Comparison of ENCODE assay signal across 9 mouse cellular contexts in genomic region chr17:48002486-48002885, GRCm38 (mm10). TPM values are rescaled to one million over a fixed set of nuclear protein-coding genes. Genes with fewer than 3 reads are reported as not detected.
DNase-seq lines count a peak whose midpoint lies in the region; ATAC-seq lines count a peak whose summit lies in the region.
"Had no signal": no experiment of that assay in that cellular context is flagged by ENCODE, and none has a peak within 500 bp of the region (broad histone marks: within the 10 kb centered on the region; RNA-seq: fewer than 3 reads in every experiment).

No protein-coding gene starts in this region.

- H3K4me1 ChIP-seq in heart, embryonic 10.5 days, result peaks cover 77% of the 10 kb centered on the region
- H3K4me1 ChIP-seq in forebrain, embryonic 11.5 days (replicated peaks; ENCODE audit: control insufficient read depth, insufficient read depth, low read length), result peaks cover 6% of the 10 kb centered on the region; the same call in 1 of the 2 replicates
- peaks cover 37% of the 10 kb centered on the region for H3K4me1 ChIP-seq in kidney, embryonic 14.5 days (ENCODE audit: control insufficient read depth, insufficient read depth, low read length)
- peaks cover 7% of the 10 kb centered on the region; the same call in 1 of the 2 replicates for H3K4me1 ChIP-seq in midbrain, embryonic 14.5 days (ENCODE audit: control insufficient read depth, insufficient read depth, low read length)

- 63% methylated on average over 4 of the region's 4 CpGs for WGBS in heart, embryonic 10.5 days
- 64% methylated on average over 4 of the region's 4 CpGs for WGBS in forebrain, embryonic 11.5 days
- WGBS in kidney, embryonic 14.5 days, result 60% methylated on average over 4 of the region's 4 CpGs
- 72% methylated on average over 4 of the region's 4 CpGs for WGBS in midbrain, embryonic 14.5 days

- no peaks in the 10 kb centered on the region for H3K27me3 ChIP-seq in heart, embryonic 10.5 days (ENCODE audit: insufficient read depth, poor library complexity, severe bottlenecking)
- 0 out of 2 replicates have a peak, but pooled peaks cover 3% of the 10 kb centered on the region for H3K27me3 ChIP-seq in forebrain, embryonic 11.5 days (ENCODE audit: control insufficient read depth, insufficient read depth, low read length)
- 0 out of 2 replicates have a peak, but pooled peaks cover 2% of the 10 kb centered on the region for H3K27me3 ChIP-seq in kidney, embryonic 14.5 days (ENCODE audit: control insufficient read depth, insufficient read depth, low read length)
- no peaks in the 10 kb centered on the region for H3K27me3 ChIP-seq in midbrain, embryonic 14.5 days (ENCODE audit: control insufficient read depth, insufficient read depth, low read length)

- intact Hi-C loops in left cerebral cortex, postnatal 14 days (cut with DNase I), result no loop called here

- H3K27ac ChIP-seq in heart, embryonic 10.5 days, result peak overlapping the region; percentile 92
- H3K27ac ChIP-seq in forebrain, embryonic 11.5 days (ENCODE audit: low read depth, low read length), result no peak overlapping the region; the same call in 1 of the 2 replicates
- peak overlapping the region; percentile 61; the same call in 1 of the 2 replicates for H3K27ac ChIP-seq in kidney, embryonic 14.5 days (ENCODE audit: low read depth, low read length)
- H3K27ac ChIP-seq in midbrain, embryonic 14.5 days (replicated peaks; ENCODE audit: low read depth, low read length), result peak overlapping the region; percentile 75

- H3K4me3 ChIP-seq in heart, embryonic 10.5 days, result peak overlapping the region; percentile 53
- H3K4me3 ChIP-seq in forebrain, embryonic 11.5 days (ENCODE audit: low read depth, low read length), result no peak overlapping the region
- peak overlapping the region; percentile 28; the same call in 1 of the 2 replicates for H3K4me3 ChIP-seq in kidney, embryonic 14.5 days (ENCODE audit: low read length)
- peak overlapping the region; percentile 32 for H3K4me3 ChIP-seq in midbrain, embryonic 14.5 days (replicated peaks; ENCODE audit: low read depth, low read length)

- no peaks in the 10 kb centered on the region for H3K36me3 ChIP-seq in heart, embryonic 10.5 days
- no peaks in the 10 kb centered on the region for H3K36me3 ChIP-seq in forebrain, embryonic 11.5 days (ENCODE audit: control insufficient read depth, insufficient read depth, low read length)
- no peaks in the 10 kb centered on the region for H3K36me3 ChIP-seq in kidney, embryonic 14.5 days (ENCODE audit: control insufficient read depth, insufficient read depth, low read length)
- H3K36me3 ChIP-seq in midbrain, embryonic 14.5 days (ENCODE audit: control insufficient read depth, insufficient read depth, low read length), result no peaks in the 10 kb centered on the region

- ATAC-seq in forebrain, embryonic 11.5 days (replicated peaks; ENCODE audit: low FRiP score), result no peak
- no peak for ATAC-seq in kidney, embryonic 14.5 days (ENCODE audit: low FRiP score, low TSS enrichment)
- no peak for ATAC-seq in midbrain, embryonic 14.5 days (ENCODE audit: low FRiP score, low TSS enrichment)

- no peaks in the 10 kb centered on the region for H3K9me3 ChIP-seq in heart, embryonic 10.5 days
- H3K9me3 ChIP-seq in forebrain, embryonic 11.5 days (ENCODE audit: control insufficient read depth, low read length), result no peaks in the 10 kb centered on the region
- no peaks in the 10 kb centered on the region for H3K9me3 ChIP-seq in kidney, embryonic 14.5 days (ENCODE audit: control insufficient read depth, low read length)
- H3K9me3 ChIP-seq in midbrain, embryonic 14.5 days (ENCODE audit: control insufficient read depth, low read length), result no peaks in the 10 kb centered on the region

- no peak for DNase-seq in heart, embryonic 10.5 days (ENCODE audit: low spot score)
- no peak for DNase-seq in heart, adult 8-10 months (ENCODE audit: low spot score)
- no peak for DNase-seq in forebrain, embryonic 11.5 days (ENCODE audit: low spot score)
- no peak for DNase-seq in midbrain, embryonic 14.5 days
- no peak for DNase-seq in urinary bladder, postnatal 14 days (ENCODE audit: low spot score)
- DNase-seq in gastrocnemius, adult 18-20 months (ENCODE audit: low spot score), result no peak
- DNase-seq in left cerebral cortex, postnatal 14 days (ENCODE audit: low spot score in 2 of 2), result no peak

- H3K9ac ChIP-seq in forebrain, embryonic 11.5 days (ENCODE audit: low read length), result no peak overlapping the region
- no peak overlapping the region for H3K9ac ChIP-seq in kidney, embryonic 14.5 days (ENCODE audit: low read depth, low read length)
- peak overlapping the region; percentile 51 for H3K9ac ChIP-seq in midbrain, embryonic 14.5 days (replicated peaks; ENCODE audit: low read length)

- peak overlapping the region; percentile 39; the same call in 1 of the 2 replicates for H3K4me2 ChIP-seq in forebrain, embryonic 11.5 days (ENCODE audit: low read depth, low read length, severe bottlenecking)
- H3K4me2 ChIP-seq in kidney, embryonic 14.5 days (replicated peaks; ENCODE audit: low read depth, low read length), result peak overlapping the region; percentile 50
- H3K4me2 ChIP-seq in midbrain, embryonic 14.5 days (ENCODE audit: low read length), result peak overlapping the region; percentile 54

RNA-seq across cellular contexts. Expression of gene 1700122O11Rik, which starts 35.6 kb away (rescaled TPM):
- polyA plus RNA-seq in heart, embryonic 10.5 days (2016; fragmentation: Nextera tagmentation; extraction: Ambion mirVana), result not detected in 2 replicates
- total RNA-seq in heart, adult 8-10 months (2022), result not detected
- polyA plus RNA-seq in forebrain, embryonic 11.5 days (2014; fragmentation: Nextera tagmentation; extraction: Ambion mirVana), result not detected in 2 replicates
- not detected in 2 replicates for polyA plus RNA-seq in kidney, embryonic 14.5 days (2014; fragmentation: Nextera tagmentation; extraction: Ambion mirVana)
- not detected in 2 replicates for polyA plus RNA-seq in midbrain, embryonic 14.5 days (2014; fragmentation: Nextera tagmentation; extraction: Ambion mirVana)
- total RNA-seq in gastrocnemius, adult 18-20 months (2021), result not detected
- total RNA-seq in left cerebral cortex, postnatal 14 days (2021), result not detected
- total RNA-seq: adrenal gland, postnatal 14 days had no signal
